Mouse (Mus musculus) hindbrain, embryonic 11.5 days (tissue): ENCODE results near the gene Atrnl1. TPM values are rescaled to one million over a fixed set of nuclear protein-coding genes. Genes with fewer than 3 reads are reported as not detected.

Experiments used
- ATAC-seq: fragments of 200-750 bp; cut with Nextera tagmentation; 2 replicates; pipeline ENCODE4 v1.8.0; 2017; ENCODE audit warnings: mild to moderate bottlenecking, moderate TSS enrichment, moderate library complexity; ENCODE audit not compliant: low FRiP score
- DNase-seq: peaks from one replicate; pipeline ENCODE4 v3.0.0-alpha.2; 2015; ENCODE audit warnings: low spot score
- H3K27ac ChIP-seq: fragments of 300-500 bp; sonication (generic); 2 replicates; pipeline ENCODE4 v1.5.1; 2014; ENCODE audit warnings: mild to moderate bottlenecking, low read depth, low read length
- H3K27me3 ChIP-seq: fragments of 300-500 bp; sonication (generic); 2 replicates; pipeline ENCODE4 v1.6.1; 2014; ENCODE audit warnings: mild to moderate bottlenecking, low read length, moderate library complexity, mixed read lengths; ENCODE audit not compliant: control insufficient read depth, insufficient read depth
- H3K36me3 ChIP-seq: fragments of 300-500 bp; sonication (generic); 2 replicates; pipeline ENCODE4 v1.6.1; 2014; ENCODE audit warnings: mild to moderate bottlenecking, low read length, moderate library complexity, mixed read lengths; ENCODE audit not compliant: control insufficient read depth, insufficient read depth
- H3K4me1 ChIP-seq: fragments of 300-500 bp; sonication (generic); replicated peaks from 2 replicates; pipeline ENCODE4 v1.6.1; 2014; ENCODE audit warnings: low read length, mixed read lengths; ENCODE audit not compliant: control insufficient read depth, insufficient read depth
- H3K4me2 ChIP-seq: fragments of 300-500 bp; sonication (generic); replicated peaks from 2 replicates; pipeline ENCODE4 v1.6.1; 2014; ENCODE audit warnings: mild to moderate bottlenecking, low read depth, low read length
- H3K4me3 ChIP-seq: fragments of 300-500 bp; sonication (generic); 2 replicates; pipeline ENCODE4 v1.5.1; 2014; ENCODE audit warnings: low read depth, low read length
- H3K9ac ChIP-seq: fragments of 300-500 bp; sonication (generic); 2 replicates; pipeline ENCODE4 v1.6.1; 2014; ENCODE audit warnings: low read depth, low read length
- H3K9me3 ChIP-seq: fragments of 300-500 bp; sonication (generic); 2 replicates; pipeline ENCODE4 v1.6.1; 2016; ENCODE audit warnings: low read length; ENCODE audit not compliant: control insufficient read depth
- WGBS: fragments of 180-500 bp; shearing (Covaris S2); extraction: QIAGEN DNeasy Blood & Tissue Kit; methylation state at CpG from one replicate; pipeline ENCODE4 v1.1.7; 2014; 5-methylcytosine and 5-hydroxymethylcytosine counted together
- polyA plus RNA-seq: library from polyadenylated mRNA; unstranded; fragments of >200 nt; fragmentation: Nextera tagmentation; extraction: Ambion mirVana; gene quantifications from 2 replicates; pipeline ENCODE4 v1.2.1, GENCODE M21; 2014

Gene Atrnl1
- polyA plus RNA-seq, 1 experiment from 2014 or later, result 6.6 TPM

- Histone ChIP-seq H3K9ac (no peak overlapping the region), H3K9me3 (no peaks in the 10 kb centered on the region), H3K4me1 (no peaks in the 10 kb centered on the region), H3K27ac (no peak overlapping the region), H3K4me3 (no peak overlapping the region), H3K4me2 (no peak overlapping the region), H3K36me3 (no peaks in the 10 kb centered on the region), H3K27me3 (no peaks in the 10 kb centered on the region)
- WGBS, result 83% methylated on average over 7 of the region's 7 CpGs
- no peak for DNase-seq
- ATAC-seq, result no peak
Measured at GRCm38 (mm10) chr19:58095776-58096175, 484.9 kb downstream of the Atrnl1 start.

GRCm38 (mm10) chr19:58097195-58097594, 486.4 kb downstream of the Atrnl1 start:
- Histone ChIP-seq H3K4me1 (no peaks in the 10 kb centered on the region), H3K9ac (no peak overlapping the region), H3K27me3 (no peaks in the 10 kb centered on the region), H3K4me2 (no peak overlapping the region), H3K36me3 (no peaks in the 10 kb centered on the region), H3K9me3 (no peaks in the 10 kb centered on the region), H3K4me3 (no peak overlapping the region), H3K27ac (no peak overlapping the region)
- 82% methylated on average over 2 of the region's 2 CpGs for WGBS
- DNase-seq (no peak), ATAC-seq (no peak)

- H3K27me3 ChIP-seq, result no peaks in the 10 kb centered on the region
- H3K36me3 ChIP-seq, result no peaks in the 10 kb centered on the region
- WGBS, result 96% methylated on average over 5 of the region's 5 CpGs
- no peak overlapping the region for H3K4me2 ChIP-seq
- no peaks in the 10 kb centered on the region for H3K4me1 ChIP-seq
- H3K27ac ChIP-seq, result no peak overlapping the region
- no peak overlapping the region for H3K4me3 ChIP-seq
- H3K9ac ChIP-seq, result no peak overlapping the region
- ATAC-seq, result no peak
- H3K9me3 ChIP-seq, result no peaks in the 10 kb centered on the region
- no peak for DNase-seq
Measured at GRCm38 (mm10) chr19:58099539-58099938, 488.7 kb downstream of the Atrnl1 start.

GRCm38 (mm10) chr19:58100381-58100780, 489.5 kb downstream of the Atrnl1 start:
- ATAC-seq (no peak), DNase-seq (no peak)
- no peak overlapping the region for H3K9ac ChIP-seq
- H3K9me3 ChIP-seq, result no peaks in the 10 kb centered on the region
- H3K4me2 ChIP-seq, result no peak overlapping the region
- H3K4me1 ChIP-seq, result no peaks in the 10 kb centered on the region
- H3K4me3 ChIP-seq, result no peak overlapping the region
- no peak overlapping the region for H3K27ac ChIP-seq
- no peaks in the 10 kb centered on the region for H3K27me3 ChIP-seq
- WGBS, result 92% methylated on average over 4 of the region's 4 CpGs
- H3K36me3 ChIP-seq, result no peaks in the 10 kb centered on the region

- Histone ChIP-seq H3K27ac (no peak overlapping the region), H3K4me1 (no peaks in the 10 kb centered on the region), H3K27me3 (no peaks in the 10 kb centered on the region), H3K4me2 (no peak overlapping the region), H3K36me3 (no peaks in the 10 kb centered on the region), H3K9ac (no peak overlapping the region), H3K9me3 (no peaks in the 10 kb centered on the region), H3K4me3 (no peak overlapping the region)
- WGBS, result 73% methylated on average over 7 of the region's 7 CpGs
- no peak for ATAC-seq
- DNase-seq, result no peak
Measured at GRCm38 (mm10) chr19:58104544-58104943, 493.7 kb downstream of the Atrnl1 start.

GRCm38 (mm10) chr19:58107632-58108031, 496.8 kb downstream of the Atrnl1 start:
- no peak for DNase-seq
- H3K4me2 ChIP-seq, result no peak overlapping the region
- H3K27me3 ChIP-seq, result no peaks in the 10 kb centered on the region
- 46% methylated on average over 10 of the region's 10 CpGs for WGBS
- H3K4me3 ChIP-seq, result no peak overlapping the region
- ATAC-seq, result no peak
- no peaks in the 10 kb centered on the region for H3K4me1 ChIP-seq
- no peak overlapping the region for H3K27ac ChIP-seq
- H3K9me3 ChIP-seq, result no peaks in the 10 kb centered on the region
- H3K9ac ChIP-seq, result no peak overlapping the region
- H3K36me3 ChIP-seq, result no peaks in the 10 kb centered on the region

GRCm38 (mm10) chr19:58110491-58110890, 499.7 kb downstream of the Atrnl1 start:
- Histone ChIP-seq H3K4me2 (no peak overlapping the region), H3K27ac (no peak overlapping the region), H3K36me3 (no peaks in the 10 kb centered on the region), H3K9me3 (no peaks in the 10 kb centered on the region), H3K9ac (no peak overlapping the region), H3K4me1 (no peaks in the 10 kb centered on the region), H3K4me3 (no peak overlapping the region), H3K27me3 (no peaks in the 10 kb centered on the region)
- ATAC-seq (no peak), DNase-seq (no peak)
- 93% methylated on average over 3 of the region's 3 CpGs for WGBS

- ATAC-seq (no peak), DNase-seq (no peak)
- no peak overlapping the region for H3K27ac ChIP-seq
- H3K36me3 ChIP-seq, result no peaks in the 10 kb centered on the region
- no peak overlapping the region for H3K4me3 ChIP-seq
- no peaks in the 10 kb centered on the region for H3K27me3 ChIP-seq
- no peaks in the 10 kb centered on the region for H3K4me1 ChIP-seq
- no peaks in the 10 kb centered on the region for H3K9me3 ChIP-seq
- WGBS, result 94% methylated on average over 6 of the region's 6 CpGs
- no peak overlapping the region for H3K9ac ChIP-seq
- H3K4me2 ChIP-seq, result no peak overlapping the region
Measured at GRCm38 (mm10) chr19:58111291-58111690, 500.5 kb downstream of the Atrnl1 start.

- Histone ChIP-seq H3K27ac (no peak overlapping the region), H3K27me3 (no peaks in the 10 kb centered on the region), H3K9ac (no peak overlapping the region), H3K4me3 (no peak overlapping the region), H3K9me3 (no peaks in the 10 kb centered on the region), H3K4me1 (no peaks in the 10 kb centered on the region), H3K36me3 (no peaks in the 10 kb centered on the region), H3K4me2 (no peak overlapping the region)
- ATAC-seq (no peak), DNase-seq (no peak)
- WGBS, result 45% methylated on average over 5 of the region's 5 CpGs
Measured at GRCm38 (mm10) chr19:58112151-58112550, 501.3 kb downstream of the Atrnl1 start.
